Mouse (Mus musculus) neural tube, embryonic 14.5 days (tissue): ENCODE results near the gene Irak4. TPM values are rescaled to one million over a fixed set of nuclear protein-coding genes. Genes with fewer than 3 reads are reported as not detected.
A peak's percentile ranks its signal among the peaks of the same experiment; 100 is the strongest.

Source experiments
- ATAC-seq: fragments of 200-750 bp; cut with Nextera tagmentation; 2 replicates; pipeline ENCODE4 v1.8.0; 2017; ENCODE audit warnings: low read depth, mild to moderate bottlenecking, moderate TSS enrichment, moderate library complexity
- H3K27ac ChIP-seq: fragments of 300-500 bp; sonication (generic); 2 replicates; pipeline ENCODE4 v1.5.1; 2014; ENCODE audit warnings: low read depth, mild to moderate bottlenecking, control low read depth, low read length, moderate library complexity, mixed read lengths
- H3K27me3 ChIP-seq: fragments of 300-500 bp; sonication (generic); 2 replicates; pipeline ENCODE4 v1.6.1; 2014; ENCODE audit warnings: low read length; ENCODE audit not compliant: control insufficient read depth, insufficient read depth
- H3K36me3 ChIP-seq: fragments of 300-500 bp; sonication (generic); 2 replicates; pipeline ENCODE4 v1.6.1; 2014; ENCODE audit warnings: low read length, mixed read lengths; ENCODE audit not compliant: control insufficient read depth, insufficient read depth
- H3K4me1 ChIP-seq: fragments of 300-500 bp; sonication (generic); 2 replicates; pipeline ENCODE4 v1.6.1; 2014; ENCODE audit warnings: low read length; ENCODE audit not compliant: control insufficient read depth, insufficient read depth
- H3K4me2 ChIP-seq: fragments of 300-500 bp; sonication (generic); 2 replicates; pipeline ENCODE4 v1.6.1; 2014; ENCODE audit warnings: mild to moderate bottlenecking, low read depth, low read length, control low read depth
- H3K4me3 ChIP-seq: fragments of 300-500 bp; sonication (generic); 2 replicates; pipeline ENCODE4 v1.5.1; 2014; ENCODE audit warnings: low read depth, low read length, control low read depth, mixed read lengths
- H3K9ac ChIP-seq: fragments of 300-500 bp; sonication (generic); replicated peaks from 2 replicates; pipeline ENCODE4 v1.6.1; 2014; ENCODE audit warnings: low read depth, mild to moderate bottlenecking, control low read depth, low read length, mixed read lengths
- H3K9me3 ChIP-seq: fragments of 300-500 bp; sonication (generic); 2 replicates; pipeline ENCODE4 v1.6.1; 2016; ENCODE audit warnings: low read length; ENCODE audit not compliant: control insufficient read depth
- WGBS: fragments of 180-500 bp; shearing (Covaris S2); extraction: QIAGEN DNeasy Blood & Tissue Kit; methylation state at CpG from one replicate; pipeline ENCODE4 v1.1.7; 2014; 5-methylcytosine and 5-hydroxymethylcytosine counted together
- polyA plus RNA-seq: library from polyadenylated mRNA; unstranded; fragments of >200 nt; fragmentation: Nextera tagmentation; extraction: Ambion mirVana; gene quantifications from 2 replicates; pipeline ENCODE4 v1.2.1, GENCODE M21; 2014

Irak4 gene
- polyA plus RNA-seq, 1 experiment from 2014 or later = 1.2 TPM

- Histone ChIP-seq H3K4me1 (no peaks in the 10 kb centered on the region), H3K9ac (no peak overlapping the region), H3K9me3 (no peaks in the 10 kb centered on the region), H3K4me2 (no peak overlapping the region), H3K36me3 (no peaks in the 10 kb centered on the region), H3K4me3 (no peak overlapping the region), H3K27me3 (no peaks in the 10 kb centered on the region), H3K27ac (no peak overlapping the region)
- ATAC-seq = no peak
- WGBS = 89% methylated on average over 28 of the region's 28 CpGs
These were observed 20.2 kb upstream of the Irak4 start for GRCm38 (mm10) chr15:94523251-94523650.

GRCm38 (mm10) chr15:94524956-94525355 is 18.5 kb upstream of the Irak4 start:
- no peaks in the 10 kb centered on the region for H3K36me3 ChIP-seq
- H3K4me3 ChIP-seq = no peak overlapping the region
- no peaks in the 10 kb centered on the region for H3K27me3 ChIP-seq
- H3K9me3 ChIP-seq = no peaks in the 10 kb centered on the region
- H3K4me1 ChIP-seq = no peaks in the 10 kb centered on the region
- H3K4me2 ChIP-seq = no peak overlapping the region
- H3K27ac ChIP-seq = no peak overlapping the region
- ATAC-seq = no peak
- WGBS = 88% methylated on average over 12 of the region's 12 CpGs
- no peak overlapping the region for H3K9ac ChIP-seq

- no peak for ATAC-seq
- Histone ChIP-seq H3K4me1 (no peaks in the 10 kb centered on the region), H3K9me3 (no peaks in the 10 kb centered on the region), H3K4me3 (no peak overlapping the region), H3K9ac (no peak overlapping the region), H3K36me3 (no peaks in the 10 kb centered on the region), H3K27me3 (no peaks in the 10 kb centered on the region), H3K27ac (no peak overlapping the region), H3K4me2 (no peak overlapping the region)
- 78% methylated on average over 3 of the region's 3 CpGs for WGBS
These were observed 12.9 kb upstream of the Irak4 start for GRCm38 (mm10) chr15:94530519-94530918.

GRCm38 (mm10) chr15:94532306-94532705 is 11.1 kb upstream of the Irak4 start:
- Histone ChIP-seq H3K4me3 (no peak overlapping the region), H3K4me1 (no peaks in the 10 kb centered on the region), H3K4me2 (no peak overlapping the region), H3K9ac (no peak overlapping the region), H3K36me3 (no peaks in the 10 kb centered on the region), H3K27ac (no peak overlapping the region), H3K9me3 (no peaks in the 10 kb centered on the region), H3K27me3 (no peaks in the 10 kb centered on the region)
- 94% methylated on average over 5 of the region's 5 CpGs for WGBS
- no peak for ATAC-seq

- Histone ChIP-seq H3K4me1 (no peaks in the 10 kb centered on the region), H3K4me2 (no peak overlapping the region)
- ATAC-seq = no peak
These were observed 10.5 kb upstream of the Irak4 start for GRCm38 (mm10) chr15:94532956-94533355.

GRCm38 (mm10) chr15:94535521-94535920 is 7.9 kb upstream of the Irak4 start:
- Histone ChIP-seq H3K4me1 (no peaks in the 10 kb centered on the region), H3K36me3 (no peaks in the 10 kb centered on the region), H3K9me3 (no peaks in the 10 kb centered on the region), H3K9ac (no peak overlapping the region), H3K27me3 (no peaks in the 10 kb centered on the region), H3K4me2 (no peak overlapping the region), H3K4me3 (no peak overlapping the region), H3K27ac (no peak overlapping the region)
- WGBS = 93% methylated on average over 7 of the region's 7 CpGs
- no peak for ATAC-seq

More at GRCm38 (mm10) chr15:94532956-94533355, 10.5 kb upstream of the Irak4 start:
- H3K9me3 ChIP-seq = no peaks in the 10 kb centered on the region
- H3K9ac ChIP-seq = no peak overlapping the region
- H3K27me3 ChIP-seq = no peaks in the 10 kb centered on the region
- H3K36me3 ChIP-seq = no peaks in the 10 kb centered on the region
- WGBS = 94% methylated on average over 6 of the region's 6 CpGs
- H3K4me3 ChIP-seq = no peak overlapping the region
- no peak overlapping the region for H3K27ac ChIP-seq

GRCm38 (mm10) chr15:94539296-94539695 is 4.1 kb upstream of the Irak4 start:
- Histone ChIP-seq H3K4me3 (no peak overlapping the region), H3K4me1 (0 out of 2 replicates have a peak, but pooled peaks cover 4% of the 10 kb centered on the region), H3K9ac (no peak overlapping the region), H3K4me2 (no peak overlapping the region), H3K27ac (no peak overlapping the region), H3K9me3 (no peaks in the 10 kb centered on the region), H3K36me3 (no peaks in the 10 kb centered on the region), H3K27me3 (no peaks in the 10 kb centered on the region)
- no peak for ATAC-seq
- 90% methylated on average over 3 of the region's 3 CpGs for WGBS

- peak overlapping the region; percentile 58 for H3K9ac ChIP-seq
- peak overlapping the region; percentile 50 for H3K4me2 ChIP-seq
- peak overlapping the region; percentile 83 for H3K4me3 ChIP-seq
- H3K27ac ChIP-seq = 0 out of 2 replicates have a peak overlapping the region, but pooled peaks have one; percentile 40
- H3K36me3 ChIP-seq = no peaks in the 10 kb centered on the region
- H3K4me1 ChIP-seq = 0 out of 2 replicates have a peak, but pooled peaks cover 4% of the 10 kb centered on the region
- ATAC-seq = peak; percentile 91
- no peaks in the 10 kb centered on the region for H3K9me3 ChIP-seq
- H3K27me3 ChIP-seq = no peaks in the 10 kb centered on the region
- WGBS = 8% methylated on average over 22 of the region's 22 CpGs
These were observed 655 bp upstream of the Irak4 start for GRCm38 (mm10) chr15:94542567-94543408.

- Histone ChIP-seq H3K4me3 (peak overlapping the region; percentile 83), H3K4me1 (0 out of 2 replicates have a peak, but pooled peaks cover 4% of the 10 kb centered on the region), H3K36me3 (no peaks in the 10 kb centered on the region), H3K9me3 (no peaks in the 10 kb centered on the region), H3K27ac (no peak overlapping the region), H3K4me2 (peak overlapping the region; percentile 50), H3K9ac (peak overlapping the region; percentile 58), H3K27me3 (no peaks in the 10 kb centered on the region)
- WGBS = 45% methylated on average over 9 of the region's 9 CpGs
- ATAC-seq = no peak
These were observed 701 bp downstream of the Irak4 start for GRCm38 (mm10) chr15:94544052-94544636.
